Mouse (Mus musculus): Measurements from ENCODE around the gene Aff1. TPM values are rescaled to one million over a fixed set of nuclear protein-coding genes. Genes with fewer than 3 reads are reported as not detected.

The Aff1 gene
- polyA plus RNA-seq (2012; rRNA removed), result 8.0 and 11.4 TPM in 2 replicates

DNA sequence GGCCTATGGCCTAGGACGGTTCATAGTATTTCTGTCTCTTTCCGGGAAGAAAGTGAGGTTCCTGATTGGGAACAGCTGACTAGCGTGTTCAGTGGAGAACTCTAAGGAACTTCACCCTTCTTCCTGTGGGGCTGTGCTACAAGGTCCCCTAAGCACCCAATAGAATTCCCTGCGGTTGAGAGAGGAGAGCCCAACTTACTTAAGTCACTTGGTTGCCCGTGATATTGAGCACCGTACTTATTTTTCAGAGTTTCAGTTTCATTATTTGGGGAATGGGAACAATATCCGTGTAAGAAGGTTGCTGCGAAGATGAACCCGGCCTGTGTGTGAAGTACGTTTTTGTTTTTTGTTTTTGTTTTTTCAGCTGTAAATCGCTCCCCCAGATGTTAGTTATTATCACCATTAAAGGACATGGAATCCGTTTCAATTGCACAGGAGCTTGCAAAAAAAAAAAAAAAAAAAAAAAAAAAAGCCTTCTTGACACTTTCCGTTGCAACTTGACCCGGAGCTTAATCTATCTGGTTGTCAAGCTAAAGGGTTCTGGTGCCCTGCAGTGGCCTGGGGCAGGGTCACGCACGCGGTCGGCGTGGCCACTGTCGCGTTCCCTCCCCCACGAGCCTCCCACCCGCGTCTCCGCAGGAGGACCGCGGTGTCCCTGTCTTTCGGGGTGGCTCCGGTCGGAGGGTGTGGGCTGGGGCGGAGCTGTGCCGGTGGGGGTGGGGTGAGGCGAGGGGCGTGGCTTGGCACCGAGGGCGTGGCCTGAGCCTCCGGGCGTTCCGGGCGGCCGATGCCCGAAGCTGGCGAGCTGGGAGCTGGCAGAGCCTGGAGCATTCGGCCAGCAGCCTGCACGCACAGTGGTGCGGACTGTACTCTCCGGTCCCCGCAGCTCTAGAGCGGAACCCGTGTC is at the start of gene Aff1:
Aff1 (plus strand) TSS at position 751 of the 907 bp plus-strand sequence.

DNA sequence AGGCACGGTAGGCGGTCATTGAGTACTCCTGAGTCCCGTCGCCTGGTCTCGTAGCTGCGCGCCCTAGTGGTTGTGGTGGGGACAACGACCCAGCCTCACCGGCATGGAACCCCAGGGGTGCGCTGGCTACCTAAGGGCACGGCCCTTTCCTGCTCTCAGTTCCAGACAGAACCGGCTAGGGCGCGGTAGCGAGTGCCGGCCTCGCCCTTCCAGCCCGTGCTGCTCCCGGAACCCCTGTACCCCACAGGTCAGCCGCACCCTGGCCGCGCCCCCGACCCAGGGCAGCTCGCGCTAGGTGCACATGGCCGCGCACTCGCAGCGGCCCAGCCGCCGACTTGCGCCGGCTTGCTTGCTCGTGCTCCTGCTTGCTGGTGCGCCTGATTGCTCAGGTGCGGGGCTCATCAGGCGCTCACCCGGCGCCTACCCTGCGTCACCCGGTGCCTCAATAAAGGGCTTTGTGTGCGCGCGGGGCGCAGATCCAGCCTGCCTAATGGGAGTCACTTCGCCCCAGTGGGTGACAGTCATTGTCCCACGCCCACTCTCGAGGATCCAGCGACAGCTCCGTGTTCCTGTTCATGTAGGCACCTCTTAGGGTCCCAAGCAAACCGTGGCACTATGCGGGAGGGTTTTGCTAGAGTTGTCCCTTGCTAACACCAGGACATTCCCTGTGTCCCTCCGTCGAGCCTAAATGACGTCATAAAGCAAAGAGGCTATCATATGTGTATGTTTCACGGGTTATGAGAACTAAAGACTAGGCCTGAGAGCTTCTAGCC is 36.6 kb upstream of the Aff1 start, which contains the start of gene 1700016H13Rik:
1700016H13Rik (minus strand) TSS at position 665 of the 773 bp plus-strand sequence.

Other genes starting within 250 kb of the Aff1 start
- 0.58 and 1.1 TPM in 2 replicates for gene Slc10a6, start 63.0 kb upstream of the Aff1 start, polyA plus RNA-seq (2012; rRNA removed)
- 0.34 TPM in 1 of 2 replicates, not detected in the other for gene 1700016H13Rik, start 36.4 kb upstream of the Aff1 start, polyA plus RNA-seq (2012; rRNA removed)
- 2.5 and 2.7 TPM in 2 replicates for gene Klhl8, start 218.9 kb downstream of the Aff1 start, polyA plus RNA-seq (2012; rRNA removed)

Data from colon, adult 2 months (tissue).